Mouse (Mus musculus) monocyte, adult 2 months (primary cell): ENCODE results near the gene Pkp3.

Source experiments
- DNase-seq, 2 experiments: peaks; one replicate each; pipeline ENCODE4 v3.0.0; 2022; ENCODE audit warnings: low spot score in 2 of 2, low read depth in 1 of 2

Pkp3 gene

GRCm38 (mm10) chr7:141056976-141057375 is 21.0 kb upstream of the Pkp3 start:
- peak in 1 of 2 experiments; percentile 42 for DNase-seq

- no peak for DNase-seq
These were observed 20.5 kb upstream of the Pkp3 start for GRCm38 (mm10) chr7:141057541-141057940.

GRCm38 (mm10) chr7:141058601-141059341 is 19.2 kb upstream of the Pkp3 start:
- DNase-seq, result no peak

DNA sequence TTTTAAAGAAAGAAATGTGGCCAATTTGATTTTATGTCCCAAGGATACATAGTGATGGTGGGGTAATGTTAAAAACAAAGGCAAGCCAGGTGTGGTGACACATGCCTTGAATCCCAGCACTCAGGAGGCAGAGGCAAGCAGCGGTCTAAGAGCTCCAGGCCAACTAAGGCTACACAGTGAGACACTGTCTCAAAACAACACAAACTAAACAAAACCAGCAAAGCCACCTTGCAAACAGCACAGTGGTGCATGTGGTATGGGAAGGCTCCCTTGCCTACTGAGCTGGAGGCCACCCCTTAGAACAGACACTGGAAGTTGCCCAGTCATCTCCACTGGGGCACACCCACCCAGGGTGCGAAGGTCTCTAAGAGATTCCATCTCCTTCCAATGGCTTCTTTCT is 18.1 kb upstream of the Pkp3 start:
- no peak for DNase-seq

GRCm38 (mm10) chr7:141060426-141061242 is 17.4 kb upstream of the Pkp3 start, which contains the start of gene B4galnt4:
Gene B4galnt4, plus strand, starts transcription at chr7:141061104.
- no peak for DNase-seq

DNA sequence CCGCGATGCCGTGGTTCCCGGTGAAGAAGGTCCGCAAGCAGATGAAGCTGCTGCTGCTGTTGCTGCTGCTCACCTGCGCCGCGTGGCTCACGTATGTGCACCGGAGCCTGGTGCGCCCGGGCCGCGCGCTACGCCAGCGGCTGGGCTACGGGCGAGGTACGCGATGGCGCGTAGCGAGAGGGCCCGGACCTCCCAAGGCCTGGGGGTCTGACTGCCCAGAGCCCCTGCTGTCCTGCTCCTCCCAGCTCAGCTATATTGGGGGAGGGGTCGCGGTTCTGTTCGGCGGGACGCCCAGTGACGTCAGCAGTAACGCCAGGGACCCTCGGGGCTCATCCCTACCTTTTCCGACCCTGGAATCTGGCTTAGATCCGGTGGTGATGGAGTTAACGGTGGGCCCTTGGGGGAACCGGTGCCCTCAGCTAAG is 16.7 kb upstream of the Pkp3 start:
- no peak for DNase-seq

DNA sequence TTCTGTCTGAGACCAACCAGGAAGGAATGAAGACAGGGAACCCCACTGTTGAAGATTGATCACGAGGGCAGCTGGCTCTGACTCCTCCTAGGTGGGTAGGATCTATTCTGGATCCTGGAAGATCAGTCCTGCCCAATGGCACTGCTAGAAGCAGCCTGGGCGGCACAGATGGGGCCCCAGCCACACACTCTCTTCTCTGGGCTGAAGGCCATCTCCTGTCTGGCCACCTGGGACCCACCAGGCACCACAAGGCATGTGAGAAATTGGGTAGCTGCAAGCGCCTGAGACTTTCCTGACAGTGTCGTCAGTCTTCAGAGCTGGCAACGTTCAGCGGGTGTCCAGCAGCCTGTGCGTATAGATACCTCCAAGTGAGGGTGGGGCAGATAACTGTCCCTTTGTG is 15.5 kb upstream of the Pkp3 start:
- no peak for DNase-seq

DNA sequence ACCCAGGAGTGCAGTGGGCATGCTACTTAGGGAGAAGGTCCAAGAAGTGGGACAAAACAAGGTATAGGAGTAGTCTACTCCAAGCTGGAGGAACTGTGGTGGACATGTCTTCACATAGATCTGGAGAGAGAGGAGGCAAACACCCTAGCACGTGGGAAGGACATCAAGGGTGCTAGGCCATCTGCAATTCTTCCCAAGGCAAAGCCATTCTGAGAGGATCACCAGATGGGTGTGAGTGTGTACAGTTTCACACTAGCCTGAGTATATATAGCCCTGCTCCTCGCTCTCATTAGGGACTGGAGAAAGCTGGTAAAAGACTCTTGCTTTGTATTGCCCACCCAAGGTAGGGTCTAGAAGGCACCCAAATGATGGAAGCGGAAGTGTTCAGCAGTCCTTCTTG is 14.7 kb upstream of the Pkp3 start:
- DNase-seq, result no peak

DNA sequence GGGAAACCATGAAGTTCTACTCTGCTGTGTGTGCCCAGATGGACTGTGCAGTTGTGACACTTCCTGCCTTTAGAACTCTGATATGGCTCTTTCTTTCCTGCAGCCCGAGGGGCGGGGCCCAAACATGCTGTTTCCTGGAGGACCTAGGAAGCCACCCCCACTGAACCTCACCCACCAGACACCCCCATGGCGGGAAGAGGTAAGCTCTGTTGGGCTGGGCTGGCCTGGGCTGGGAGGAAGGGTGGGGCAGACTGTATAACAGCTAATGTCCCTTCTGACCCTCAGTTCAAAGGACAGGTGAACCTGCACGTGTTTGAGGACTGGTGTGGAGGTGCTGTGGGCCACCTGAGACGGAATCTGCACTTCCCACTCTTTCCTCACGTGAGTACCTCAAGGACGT is 13.8 kb upstream of the Pkp3 start:
- no peak for DNase-seq

DNA sequence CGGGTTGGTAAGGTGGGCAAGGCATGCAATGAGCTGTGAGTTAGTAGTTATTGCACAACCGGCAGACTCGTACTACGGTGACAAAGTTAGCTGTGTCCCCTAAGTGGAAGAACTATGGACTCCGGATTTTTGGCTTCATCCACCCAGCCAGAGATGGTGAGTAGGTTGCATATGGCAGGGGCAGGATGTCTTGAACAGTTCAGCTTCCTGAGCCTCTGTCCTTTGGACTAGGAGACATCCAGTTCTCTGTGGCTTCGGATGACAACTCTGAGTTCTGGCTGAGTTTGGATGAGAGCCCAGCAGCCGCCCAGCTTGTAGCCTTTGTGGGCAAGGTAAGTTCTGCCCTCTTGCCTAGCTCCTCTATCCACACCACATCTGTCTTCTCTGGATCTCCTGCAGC is 13.4 kb upstream of the Pkp3 start:
- no peak for DNase-seq

GRCm38 (mm10) chr7:141068351-141068750 is 9.7 kb upstream of the Pkp3 start:
- no peak for DNase-seq

- peak in 1 of 2 experiments; percentile 45 for DNase-seq
These were observed 7.8 kb upstream of the Pkp3 start for GRCm38 (mm10) chr7:141070058-141070862.

GRCm38 (mm10) chr7:141072017-141072745 is 5.8 kb upstream of the Pkp3 start:
- DNase-seq, result no peak

- no peak for DNase-seq
These were observed 4.2 kb upstream of the Pkp3 start for GRCm38 (mm10) chr7:141073782-141074181.

GRCm38 (mm10) chr7:141078876-141079275 is 858 bp downstream of the Pkp3 start:
- DNase-seq, result no peak

- no peak for DNase-seq
These were observed 1.7 kb downstream of the Pkp3 start for GRCm38 (mm10) chr7:141079481-141080449.

- DNase-seq, result no peak
These were observed 9.9 kb downstream of the Pkp3 start for GRCm38 (mm10) chr7:141087894-141088293.

DNA sequence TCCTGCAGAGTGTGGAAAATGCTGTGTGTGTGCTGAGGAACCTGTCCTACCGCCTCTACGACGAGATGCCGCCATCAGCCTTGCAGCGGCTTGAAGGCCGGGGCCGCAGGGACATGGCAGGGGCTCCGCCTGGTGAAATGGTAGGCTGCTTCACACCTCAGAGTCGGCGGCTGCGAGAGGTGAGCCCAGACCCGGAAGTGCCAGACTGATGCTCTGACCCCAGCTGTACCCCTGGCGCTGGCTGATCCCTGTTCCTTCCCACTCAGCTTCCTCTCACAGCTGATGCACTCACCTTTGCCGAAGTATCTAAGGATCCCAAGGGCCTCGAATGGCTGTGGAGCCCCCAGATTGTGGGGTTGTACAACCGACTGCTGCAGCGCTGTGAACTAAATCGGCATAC is 10.5 kb downstream of the Pkp3 start:
- no peak for DNase-seq

DNA sequence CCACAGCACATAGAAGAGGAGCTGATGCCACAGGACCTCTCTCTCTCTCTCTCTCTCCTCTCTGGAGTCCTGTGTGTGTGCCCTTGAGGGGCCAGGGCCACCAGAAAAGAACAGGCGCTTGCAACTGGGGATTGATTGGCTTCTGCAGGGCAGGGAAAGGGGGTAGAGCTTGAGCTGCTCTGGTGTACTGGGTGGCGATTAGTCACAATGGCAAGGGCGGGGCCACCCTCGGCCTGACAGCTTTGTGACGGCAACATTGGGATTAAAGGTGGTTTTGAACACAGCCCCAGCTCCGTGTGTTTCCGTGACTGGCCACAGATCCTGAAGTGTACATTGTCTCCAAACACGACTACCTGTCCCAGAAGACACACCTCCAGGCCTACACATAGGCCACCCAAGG is 12.2 kb downstream of the Pkp3 start:
- DNase-seq, result no peak
